Mouse (Mus musculus) MEL (cell line): ENCODE measurements around the gene Ano6.

Experiments
- CHD2 ChIP-seq: IDR thresholded peaks from 2 replicates; pipeline ENCODE4 v1.6.1; 2011; ENCODE audit warnings: low read length, improper control_type of control experiment
- CTCF ChIP-seq, 3 experiments: IDR thresholded peaks in 2 of 3; conservative IDR thresholded peaks in 1 of 3; 2 replicates each; pipeline ENCODE4 v1.5.1; 2011 to 2012; ENCODE audit warnings: low read length in 3 of 3, low read depth in 2 of 3, mild to moderate bottlenecking in 2 of 3, improper control_type of control experiment in 1 of 3, inconsistent platforms in 1 of 3, mixed read lengths in 1 of 3, moderate library complexity in 1 of 3; ENCODE audit not compliant: control insufficient read depth in 1 of 3, insufficient read depth in 1 of 3, poor library complexity in 1 of 3, severe bottlenecking in 1 of 3
- ELF1 ChIP-seq: IDR thresholded peaks from 2 replicates; pipeline ENCODE4 v1.6.1; 2014; ENCODE audit warnings: low read depth, mild to moderate bottlenecking, inconsistent platforms, low read length, improper control_type of control experiment, moderate library complexity
- GATA1 ChIP-seq: IDR thresholded peaks from 2 replicates; pipeline ENCODE4 v1.6.1; 2011; ENCODE audit warnings: low read depth, low read length, improper control_type of control experiment
- HCFC1 ChIP-seq: IDR thresholded peaks from 2 replicates; pipeline ENCODE4 v1.6.1; 2012; ENCODE audit warnings: low read depth, mild to moderate bottlenecking, inconsistent platforms, low read length, improper control_type of control experiment, moderate library complexity
- MYB ChIP-seq: IDR thresholded peaks from 2 replicates; pipeline ENCODE4 v1.6.1; 2011; ENCODE audit warnings: mild to moderate bottlenecking, low read depth, low read length, improper control_type of control experiment
- MYC ChIP-seq: IDR thresholded peaks from 2 replicates; pipeline ENCODE4 v1.6.1; 2011; ENCODE audit warnings: low read depth, mild to moderate bottlenecking, low read length, improper control_type of control experiment, moderate library complexity
- POLR2A ChIP-seq, 2 experiments: IDR thresholded peaks; 2 replicates each; pipeline ENCODE4 v1.6.1; 2011 to 2012; ENCODE audit warnings: low read length in 2 of 2, mild to moderate bottlenecking in 2 of 2, control low read depth in 1 of 2, improper control_type of control experiment in 1 of 2, low read depth in 1 of 2, moderate library complexity in 1 of 2; ENCODE audit not compliant: control insufficient read depth in 1 of 2, insufficient read depth in 1 of 2, poor library complexity in 1 of 2
- RAD21 ChIP-seq: IDR thresholded peaks from 2 replicates; pipeline ENCODE4 v1.6.1; 2011; ENCODE audit warnings: mild to moderate bottlenecking, low read depth, low read length, improper control_type of control experiment
- SIN3A ChIP-seq: IDR thresholded peaks from 2 replicates; pipeline ENCODE4 v1.6.1; 2012; ENCODE audit warnings: low read length, improper control_type of control experiment, inconsistent platforms
- SMC3 ChIP-seq: IDR thresholded peaks from 2 replicates; pipeline ENCODE4 v1.6.1; 2011; ENCODE audit warnings: low read depth, low read length, improper control_type of control experiment
- ZMIZ1 ChIP-seq: IDR thresholded peaks from 2 replicates; pipeline ENCODE4 v1.6.1; 2012; ENCODE audit warnings: low read depth, mild to moderate bottlenecking, inconsistent platforms, low read length, improper control_type of control experiment, moderate library complexity
- ZNF384 ChIP-seq: IDR thresholded peaks from 2 replicates; pipeline ENCODE4 v1.6.1; 2012; ENCODE audit warnings: low read depth, mild to moderate bottlenecking, inconsistent platforms, low read length, improper control_type of control experiment

DNA sequence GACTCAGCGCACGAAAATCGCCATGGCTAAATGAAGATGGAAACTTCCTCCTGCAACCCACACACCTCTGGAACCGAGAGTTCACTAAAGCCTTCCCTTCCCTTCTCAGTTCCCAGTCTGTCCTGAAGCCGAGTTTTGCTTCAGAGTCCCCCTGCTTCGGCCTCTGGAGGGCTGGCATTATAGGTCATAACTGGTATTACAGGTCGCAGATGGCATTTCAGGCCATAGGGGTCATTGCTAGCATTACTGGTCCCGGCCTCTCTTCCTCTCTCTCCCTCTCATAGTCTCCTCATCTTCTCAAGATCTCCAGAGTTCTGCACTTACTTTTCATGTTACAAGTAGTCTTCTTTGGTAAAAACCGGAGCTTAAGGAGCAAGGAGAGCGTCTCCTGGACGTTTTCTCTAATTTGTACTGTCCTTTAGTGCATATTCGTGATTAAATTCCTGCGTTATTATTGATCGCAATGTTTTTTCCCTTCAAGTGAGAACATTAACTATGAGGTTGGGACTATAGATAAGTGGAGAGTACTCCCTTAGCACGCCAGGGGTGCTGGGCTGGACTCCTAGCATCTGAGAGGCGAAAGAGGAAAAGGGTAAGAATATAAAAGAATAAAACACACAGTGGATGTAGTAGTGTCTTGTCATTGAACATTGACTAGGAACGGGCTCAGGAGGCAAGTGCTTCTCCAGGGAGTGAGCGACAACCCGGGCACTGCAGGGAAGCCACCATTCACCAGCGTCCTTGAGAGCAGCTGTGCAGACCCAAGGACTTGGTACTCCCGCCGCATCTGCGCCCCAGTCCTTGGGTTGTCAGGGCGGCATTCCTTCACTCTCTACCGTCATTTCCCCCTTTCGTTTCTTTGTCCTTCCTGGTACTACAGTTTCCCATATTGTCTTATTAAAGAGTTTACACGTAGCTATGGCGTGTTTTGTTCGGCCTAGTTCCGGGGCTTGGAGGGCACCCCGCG is 798 bp upstream of the Ano6 start:
- TF ChIP-seq SMC3 (no peak), POLR2A (IDR thresholded peaks at IDR 0.05; ENCODE audit: control insufficient read depth in 1 of 2, insufficient read depth in 1 of 2, low read depth in 1 of 2, low read length in 2 of 2, poor library complexity in 1 of 2) (no peak; a peak in 1 of 4 replicates), CHD2 (no peak), ELF1 (no peak), ZNF384 (no peak), ZMIZ1 (no peak), SIN3A (no peak), CTCF (IDR thresholded peaks at IDR 0.05 in 2 of 3, conservative IDR thresholded peaks at IDR 0.05 in 1 of 3; ENCODE audit: control insufficient read depth in 1 of 3, insufficient read depth in 1 of 3, low read depth in 2 of 3, low read length in 3 of 3, poor library complexity in 1 of 3, severe bottlenecking in 1 of 3) (peak in 2 of 3 experiments; percentile 44 to 61; a peak in 4 of 6 replicates), MYB (no peak), RAD21 (no peak), GATA1 (peak; percentile 64), HCFC1 (no peak), MYC (no peak)
